Mouse (Mus musculus): ENCODE results near the gene Cflar. TPM values are rescaled to one million over a fixed set of nuclear protein-coding genes. Genes with fewer than 3 reads are reported as not detected.
"Not testable (repeated sequence)": the region's sequence is repeated elsewhere in the genome, so short reads cannot be mapped to it uniquely, and the experiment has no call there.

Cflar gene
- polyA plus RNA-seq (2021), result 73.1 TPM

- ATAC-seq, result peak; percentile 52
- DNase-seq (ENCODE audit: low read depth, low spot score), result peak; percentile 58
- no peak for TF ChIP-seq CTCF (IDR thresholded peaks at IDR 0.05)
- in situ Hi-C loops (cut with MboI; ENCODE audit: low pct_unique_long_range_greater_than_20kb), result loop anchor here (5.0 kb wide), 1 partner anchor 36 kb away; no protein-coding TSS in a partner anchor
- CTCF ChIA-PET, result interaction anchor here (0.9 to 1.6 kb wide), 3 partner anchors 19 to 36 kb away, joined by 3 to 4 read pairs (median 4); no protein-coding TSS in a partner anchor
- no peaks in the 10 kb centered on the region for H3K27me3 ChIP-seq
- POLR2A ChIA-PET, result interaction anchor here (0.7 to 1.0 kb wide), 2 partner anchors 17 to 59 kb away, joined by 3 to 4 read pairs; no protein-coding TSS in a partner anchor
These were observed at the start of gene Cflar for GRCm38 (mm10) chr1:58711365-58712016. TSS of gene Cflar (plus strand) at chr1:58711508.

DNA sequence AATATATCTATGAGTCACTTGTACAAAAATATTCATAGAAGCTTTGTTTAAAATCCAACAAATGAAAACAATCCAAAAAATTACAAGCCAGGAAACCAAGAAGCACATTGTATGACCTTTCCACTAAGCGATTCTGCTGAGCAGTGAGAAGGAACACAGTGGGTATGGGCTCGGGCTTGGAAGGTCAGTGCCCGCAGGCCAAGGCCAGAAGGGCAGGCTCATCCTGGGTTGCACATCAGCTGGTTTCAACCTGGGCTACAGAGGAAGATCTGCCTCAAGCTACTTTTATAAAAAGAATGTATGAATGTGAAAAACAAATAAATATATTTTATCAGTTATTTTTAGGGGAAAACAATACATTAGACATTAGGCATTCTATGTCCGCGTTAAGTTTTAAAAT lies 48.6 kb upstream of the Cflar start:
- in situ Hi-C loops (cut with MboI; ENCODE audit: low pct_unique_long_range_greater_than_20kb), result loop anchor here (5.0 kb wide), 1 partner anchor 195 kb away; no protein-coding TSS in a partner anchor
- H3K27me3 ChIP-seq; DNase-seq (ENCODE audit: low read depth, low spot score); POLR2A ChIA-PET; ATAC-seq: not testable (repeated sequence)
- CTCF ChIA-PET, result interaction anchor here (1.5 kb wide), 1 partner anchor 15 kb away, joined by 3 read pairs; no protein-coding TSS in a partner anchor

DNA sequence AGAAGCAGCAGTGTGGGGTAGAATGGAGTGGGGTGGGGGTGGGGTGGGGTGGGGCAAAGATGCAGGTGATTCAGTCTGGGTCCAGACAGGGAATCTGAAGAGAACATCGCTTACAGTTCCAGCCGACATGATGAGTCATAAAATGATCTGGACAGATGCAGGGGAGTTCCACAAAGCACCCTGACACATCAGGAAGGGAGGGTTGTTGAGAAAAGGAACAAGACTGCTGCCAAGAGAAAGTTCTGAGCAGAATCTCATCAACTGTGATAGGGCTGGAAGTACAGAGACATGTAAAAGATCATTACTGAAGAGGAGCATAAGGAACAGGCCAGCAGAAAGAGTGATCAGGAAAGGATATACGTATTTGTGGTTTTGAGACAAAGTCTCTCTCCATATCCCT lies 47.9 kb upstream of the Cflar start:
- ATAC-seq, result peak; percentile 15
- DNase-seq (ENCODE audit: low read depth, low spot score); H3K27me3 ChIP-seq; POLR2A ChIA-PET: not testable (repeated sequence)
- CTCF ChIA-PET, result interaction anchor here (1.5 kb wide), 1 partner anchor 14 kb away, joined by 3 read pairs; no protein-coding TSS in a partner anchor
- in situ Hi-C loops (cut with MboI; ENCODE audit: low pct_unique_long_range_greater_than_20kb), result loop anchor here (5.0 kb wide), 1 partner anchor 194 kb away; no protein-coding TSS in a partner anchor

GRCm38 (mm10) chr1:58668191-58668590 lies 43.1 kb upstream of the Cflar start:
- no peak for DNase-seq (ENCODE audit: low read depth, low spot score)
- ChIA-PET POLR2A (interaction anchor here (0.9 kb wide), 1 partner anchor 9 kb away, joined by 4 read pairs; no protein-coding TSS in a partner anchor), CTCF (interaction anchor here (0.8 kb wide), 1 partner anchor 9 kb away, joined by 3 read pairs; no protein-coding TSS in a partner anchor)
- in situ Hi-C loops (cut with MboI; ENCODE audit: low pct_unique_long_range_greater_than_20kb), result no loop called here
- TF ChIP-seq CTCF (IDR thresholded peaks at IDR 0.05), result no peak
- no peaks in the 10 kb centered on the region for H3K27me3 ChIP-seq
- no peak for ATAC-seq

- in situ Hi-C loops (cut with MboI; ENCODE audit: low pct_unique_long_range_greater_than_20kb); ATAC-seq; POLR2A ChIA-PET; H3K27me3 ChIP-seq; CTCF ChIA-PET; DNase-seq (ENCODE audit: low read depth, low spot score): not testable (repeated sequence)
These were observed 41.7 kb upstream of the Cflar start for GRCm38 (mm10) chr1:58669635-58670034.

GRCm38 (mm10) chr1:58672116-58672515 lies 39.2 kb upstream of the Cflar start:
- ATAC-seq (no peak), DNase-seq (ENCODE audit: low read depth, low spot score) (no peak)
- no peak for TF ChIP-seq CTCF (IDR thresholded peaks at IDR 0.05)
- CTCF ChIA-PET, result no interaction called here
- no peaks in the 10 kb centered on the region for H3K27me3 ChIP-seq
- POLR2A ChIA-PET, result no interaction called here
- in situ Hi-C loops (cut with MboI; ENCODE audit: low pct_unique_long_range_greater_than_20kb), result no loop called here

DNA sequence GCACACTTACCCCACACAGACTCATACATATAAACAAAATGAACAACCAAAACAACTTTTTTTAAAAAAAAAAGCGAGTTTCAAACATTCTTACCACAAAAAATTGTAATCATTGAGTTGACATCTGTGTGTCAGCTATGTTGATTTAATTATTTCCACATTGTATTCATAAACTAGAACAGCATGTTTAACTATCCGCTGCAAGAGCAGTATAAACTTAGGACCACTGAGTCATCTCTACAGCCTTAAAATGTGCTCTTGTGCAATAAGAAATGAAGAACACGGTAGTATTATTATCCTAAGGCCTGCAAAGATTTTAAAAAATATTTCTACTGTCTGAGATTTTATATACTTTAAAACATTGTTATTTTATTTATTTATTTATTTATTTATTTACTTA lies 36.3 kb upstream of the Cflar start:
- POLR2A ChIA-PET, result no interaction called here
- no peak for TF ChIP-seq CTCF (IDR thresholded peaks at IDR 0.05)
- DNase-seq (ENCODE audit: low read depth, low spot score) (no peak), ATAC-seq (no peak)
- in situ Hi-C loops (cut with MboI; ENCODE audit: low pct_unique_long_range_greater_than_20kb), result loop anchor here (5.0 kb wide), 1 partner anchor 108 kb away; no protein-coding TSS in a partner anchor
- CTCF ChIA-PET, result no interaction called here
- no peaks in the 10 kb centered on the region for H3K27me3 ChIP-seq

DNA sequence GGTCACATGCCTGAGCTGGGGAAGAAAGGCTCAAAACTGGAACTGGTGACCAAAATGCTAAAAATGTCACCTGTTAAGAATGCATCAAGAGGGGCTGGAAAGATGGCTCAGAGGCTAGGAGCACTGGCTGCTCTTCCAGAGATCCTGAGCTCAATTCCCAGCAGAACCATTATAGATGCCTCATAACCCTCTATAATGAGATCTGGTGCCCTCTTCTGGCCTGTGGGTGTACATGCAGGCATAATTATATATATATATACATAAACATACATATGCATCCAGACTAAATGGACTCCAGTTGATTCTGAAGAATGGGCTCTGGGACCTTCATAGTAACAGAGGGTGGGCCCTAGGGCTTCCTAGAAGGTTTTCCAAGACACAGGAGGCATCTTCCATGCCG lies 33.7 kb upstream of the Cflar start:
- in situ Hi-C loops (cut with MboI; ENCODE audit: low pct_unique_long_range_greater_than_20kb), result loop anchor here (5.0 kb wide), 1 partner anchor 110 kb away; no protein-coding TSS in a partner anchor
- peak; percentile 74 for TF ChIP-seq CTCF (IDR thresholded peaks at IDR 0.05)
- ATAC-seq (no peak), DNase-seq (ENCODE audit: low read depth, low spot score) (peak; percentile 13)
- CTCF ChIA-PET, result interaction anchor here (0.7 to 1.4 kb wide), 12 partner anchors 9 to 199 kb away, joined by 3 to 4 read pairs (median 3); no protein-coding TSS in a partner anchor
- POLR2A ChIA-PET, result interaction anchor here (1.1 kb wide), 1 partner anchor 9 kb away, joined by 4 read pairs; no protein-coding TSS in a partner anchor
- no peaks in the 10 kb centered on the region for H3K27me3 ChIP-seq

DNA sequence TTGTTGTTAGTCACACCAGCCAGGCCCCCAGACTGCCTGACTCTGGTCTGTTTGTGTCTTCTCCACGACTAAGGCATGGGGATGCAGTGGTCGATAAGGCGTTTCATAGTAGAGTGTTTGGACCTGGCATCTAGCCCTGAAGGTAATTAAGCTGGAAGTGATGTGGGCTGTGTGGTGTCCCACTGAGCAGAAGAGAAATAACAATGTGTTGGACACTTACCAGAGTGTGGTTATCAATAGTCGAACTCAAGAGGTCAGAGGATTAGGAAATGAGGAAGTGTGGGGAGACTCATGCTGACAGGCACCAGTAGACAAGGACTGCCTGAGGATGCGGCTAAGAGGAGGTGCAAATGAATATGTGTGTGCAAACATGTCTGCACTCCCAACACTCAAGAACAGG lies 32.9 kb upstream of the Cflar start:
- H3K27me3 ChIP-seq; CTCF ChIA-PET; POLR2A ChIA-PET; ATAC-seq; DNase-seq (ENCODE audit: low read depth, low spot score): not testable (repeated sequence)
- in situ Hi-C loops (cut with MboI; ENCODE audit: low pct_unique_long_range_greater_than_20kb), result loop anchor here (5.0 kb wide), 1 partner anchor 111 kb away; no protein-coding TSS in a partner anchor

GRCm38 (mm10) chr1:58689426-58689825 lies 21.9 kb upstream of the Cflar start:
- ChIA-PET CTCF (interaction anchor here (1.1 kb wide), 1 partner anchor 12 kb away, joined by 3 read pairs; no protein-coding TSS in a partner anchor), POLR2A (interaction anchor here (0.5 kb wide), 1 partner anchor 265 kb away, joined by 3 read pairs; no protein-coding TSS in a partner anchor)
- no peak for TF ChIP-seq CTCF (IDR thresholded peaks at IDR 0.05)
- in situ Hi-C loops (cut with MboI; ENCODE audit: low pct_unique_long_range_greater_than_20kb), result no loop called here
- H3K27me3 ChIP-seq, result no peaks in the 10 kb centered on the region
- ATAC-seq, result no peak
- no peak for DNase-seq (ENCODE audit: low read depth, low spot score)

Measured in Patski (cell line).